Mouse (Mus musculus): Measurements from ENCODE around the gene Kcnma1. TPM values are rescaled to one million over a fixed set of nuclear protein-coding genes. Genes with fewer than 3 reads are reported as not detected.

Gene Kcnma1
- polyA plus RNA-seq, 1 experiment, result 4.9 TPM

DNA sequence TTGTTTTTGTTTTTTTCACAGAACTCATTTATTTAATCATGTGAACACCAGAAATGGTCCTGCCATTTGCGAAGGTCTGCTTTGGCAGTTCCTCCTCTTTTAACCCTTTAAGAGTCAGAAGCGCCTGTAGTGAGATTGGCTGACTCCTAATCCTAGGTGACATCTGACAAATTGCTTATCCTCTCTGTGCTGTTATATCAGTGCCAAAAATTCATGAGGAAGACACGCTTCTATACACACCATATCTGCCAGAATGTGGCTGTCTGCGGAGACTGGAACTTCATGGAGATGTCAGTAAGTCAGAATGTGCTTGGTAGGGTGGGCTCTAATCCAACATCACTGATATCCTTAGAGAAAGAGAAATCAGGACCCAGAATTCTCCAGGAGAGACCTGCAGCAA, 157.3 kb downstream of the Kcnma1 start:
- WGBS, result 92% methylated on average over 4 of the region's 4 CpGs
- H3K27ac ChIP-seq (ENCODE audit: control insufficient read depth, insufficient read depth, low read length), result no peak overlapping the region
- no peak overlapping the region for H3K4me3 ChIP-seq (ENCODE audit: control insufficient read depth, insufficient read depth, low read length)
- TF ChIP-seq CTCF (IDR thresholded peaks at IDR 0.05; ENCODE audit: borderline replicate concordance, control insufficient read depth, extremely low read depth, insufficient read depth, low read length, poor library complexity), result no peak
- no peak for TF ChIP-seq POLR2A (IDR thresholded peaks at IDR 0.05; ENCODE audit: control insufficient read depth, extremely low read depth, insufficient read depth, low read length, poor library complexity)
- H3K27me3 ChIP-seq (ENCODE audit: control insufficient read depth, insufficient read depth, low read length), result no peaks in the 10 kb centered on the region
- DNase-seq, result no peak
- H3K4me1 ChIP-seq (replicated peaks; ENCODE audit: control insufficient read depth, insufficient read depth, low read length), result no peaks in the 10 kb centered on the region
- H3K36me3 ChIP-seq (ENCODE audit: control insufficient read depth, insufficient read depth, low read length), result no peaks in the 10 kb centered on the region

DNA sequence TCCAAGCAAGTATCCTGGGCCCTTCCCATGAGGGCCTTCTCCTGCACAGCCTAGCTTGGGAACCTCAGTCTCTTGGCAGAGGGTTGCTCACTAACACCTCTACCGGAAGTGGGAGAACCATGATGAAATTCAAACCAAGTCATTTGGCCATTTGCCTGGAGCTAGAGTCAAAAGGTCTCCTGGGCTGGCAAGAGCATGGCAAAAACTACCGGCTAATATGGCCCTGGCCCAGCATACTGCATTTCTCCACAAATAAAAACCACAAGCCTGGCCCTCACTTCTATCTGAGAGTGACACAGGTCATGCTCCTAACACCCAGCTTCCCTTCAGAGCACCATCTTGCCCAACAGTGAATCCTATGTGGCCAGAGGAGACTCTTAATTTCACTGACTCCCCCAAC, 159.3 kb downstream of the Kcnma1 start:
- H3K27me3 ChIP-seq (ENCODE audit: control insufficient read depth, insufficient read depth, low read length), result no peaks in the 10 kb centered on the region
- WGBS, result 82% methylated on average over 2 of the region's 2 CpGs
- no peak for DNase-seq
- H3K4me3 ChIP-seq (ENCODE audit: control insufficient read depth, insufficient read depth, low read length), result no peak overlapping the region
- no peaks in the 10 kb centered on the region for H3K4me1 ChIP-seq (replicated peaks; ENCODE audit: control insufficient read depth, insufficient read depth, low read length)
- no peak for TF ChIP-seq CTCF (IDR thresholded peaks at IDR 0.05; ENCODE audit: borderline replicate concordance, control insufficient read depth, extremely low read depth, insufficient read depth, low read length, poor library complexity)
- H3K27ac ChIP-seq (ENCODE audit: control insufficient read depth, insufficient read depth, low read length), result no peak overlapping the region
- H3K36me3 ChIP-seq (ENCODE audit: control insufficient read depth, insufficient read depth, low read length), result no peaks in the 10 kb centered on the region

DNA sequence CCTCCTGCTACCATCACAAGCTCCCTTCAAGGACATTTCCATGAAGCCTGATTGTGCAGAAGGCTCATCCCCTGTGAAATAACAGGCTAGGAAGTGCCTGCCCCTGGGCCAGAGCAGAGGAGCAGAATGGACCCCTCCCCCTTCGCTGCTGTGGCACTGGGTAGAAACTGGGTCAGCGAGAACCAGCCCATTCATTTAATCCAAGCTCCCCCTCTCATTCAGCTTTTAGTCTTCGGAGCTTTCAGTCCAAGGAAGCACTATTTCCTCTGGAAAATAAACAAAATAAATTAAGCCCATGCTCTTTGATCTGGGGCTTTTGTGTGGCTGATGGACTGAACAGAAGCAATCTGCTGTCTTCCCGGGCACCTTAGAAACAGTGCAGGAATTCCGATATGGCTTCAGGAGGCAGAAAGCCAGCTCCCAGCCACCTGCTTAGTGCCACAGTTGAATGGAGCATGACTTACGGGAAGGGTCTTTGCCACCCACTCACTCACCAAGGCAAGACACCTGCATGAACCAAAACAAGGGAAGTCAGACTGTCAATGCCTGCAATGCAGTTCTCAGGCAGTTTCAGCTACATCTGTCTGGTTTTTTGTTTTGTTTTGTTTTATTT, 165.7 kb downstream of the Kcnma1 start:
- H3K4me3 ChIP-seq (ENCODE audit: control insufficient read depth, insufficient read depth, low read length), result no peak overlapping the region
- TF ChIP-seq CTCF (IDR thresholded peaks at IDR 0.05; ENCODE audit: borderline replicate concordance, control insufficient read depth, extremely low read depth, insufficient read depth, low read length, poor library complexity) (no peak), POLR2A (IDR thresholded peaks at IDR 0.05; ENCODE audit: control insufficient read depth, extremely low read depth, insufficient read depth, low read length, poor library complexity) (no peak)
- no peaks in the 10 kb centered on the region for H3K27me3 ChIP-seq (ENCODE audit: control insufficient read depth, insufficient read depth, low read length)
- DNase-seq, result no peak
- no peak overlapping the region for H3K27ac ChIP-seq (ENCODE audit: control insufficient read depth, insufficient read depth, low read length)
- no peaks in the 10 kb centered on the region for H3K4me1 ChIP-seq (replicated peaks; ENCODE audit: control insufficient read depth, insufficient read depth, low read length)
- 53% methylated on average over 6 of the region's 6 CpGs for WGBS
- H3K36me3 ChIP-seq (ENCODE audit: control insufficient read depth, insufficient read depth, low read length), result no peaks in the 10 kb centered on the region

DNA sequence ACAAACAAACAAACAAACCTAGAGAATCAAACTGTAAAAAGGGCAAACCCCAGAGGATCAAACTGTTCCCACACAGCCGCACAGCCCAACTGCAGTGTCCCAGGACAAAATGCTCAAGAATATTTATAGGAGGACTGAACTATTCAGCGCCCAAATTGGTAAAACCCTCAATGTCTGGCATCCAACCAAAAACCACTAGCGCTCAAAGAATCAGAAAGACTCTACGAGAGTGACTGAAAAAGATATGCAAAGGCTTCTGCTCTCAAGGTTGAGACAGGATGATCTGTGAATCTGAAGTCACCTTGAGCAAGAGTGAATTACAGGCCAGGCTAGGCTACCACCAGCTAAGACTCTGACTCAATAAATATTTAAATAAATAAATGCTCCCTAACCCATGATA, 167.6 kb downstream of the Kcnma1 start:
- Histone ChIP-seq H3K27ac (ENCODE audit: control insufficient read depth, insufficient read depth, low read length) (no peak overlapping the region), H3K27me3 (ENCODE audit: control insufficient read depth, insufficient read depth, low read length) (no peaks in the 10 kb centered on the region), H3K36me3 (ENCODE audit: control insufficient read depth, insufficient read depth, low read length) (no peaks in the 10 kb centered on the region), H3K4me1 (replicated peaks; ENCODE audit: control insufficient read depth, insufficient read depth, low read length) (no peaks in the 10 kb centered on the region), H3K4me3 (ENCODE audit: control insufficient read depth, insufficient read depth, low read length) (no peak overlapping the region)
- TF ChIP-seq CTCF (IDR thresholded peaks at IDR 0.05; ENCODE audit: borderline replicate concordance, control insufficient read depth, extremely low read depth, insufficient read depth, low read length, poor library complexity) (no peak), POLR2A (IDR thresholded peaks at IDR 0.05; ENCODE audit: control insufficient read depth, extremely low read depth, insufficient read depth, low read length, poor library complexity) (no peak)
- no peak for DNase-seq
- 90% methylated on average over 4 of the region's 4 CpGs for WGBS

DNA sequence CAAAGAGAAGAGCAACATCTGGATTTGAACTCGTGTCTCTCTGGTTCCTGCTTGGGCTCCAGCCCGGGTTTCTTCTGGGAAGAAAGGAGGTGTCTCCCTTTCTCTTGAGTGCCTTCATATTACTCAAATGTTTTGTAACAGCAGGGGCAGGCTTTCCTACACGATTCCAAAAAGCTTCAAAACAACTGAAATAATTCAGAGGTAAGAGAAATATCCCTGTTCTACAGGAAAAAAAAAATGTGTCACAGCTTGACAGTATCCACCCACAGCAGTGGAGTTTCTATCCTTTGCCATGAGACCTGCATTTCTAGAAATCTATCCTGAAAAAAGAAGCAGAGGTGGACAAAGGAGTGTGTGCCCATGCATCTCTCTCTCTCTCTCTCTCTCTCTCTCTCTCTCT, 172.3 kb downstream of the Kcnma1 start:
- no peaks in the 10 kb centered on the region for H3K4me1 ChIP-seq (replicated peaks; ENCODE audit: control insufficient read depth, insufficient read depth, low read length)
- no peak overlapping the region for H3K4me3 ChIP-seq (ENCODE audit: control insufficient read depth, insufficient read depth, low read length)
- H3K36me3 ChIP-seq (ENCODE audit: control insufficient read depth, insufficient read depth, low read length), result no peaks in the 10 kb centered on the region
- TF ChIP-seq POLR2A (IDR thresholded peaks at IDR 0.05; ENCODE audit: control insufficient read depth, extremely low read depth, insufficient read depth, low read length, poor library complexity) (no peak), CTCF (IDR thresholded peaks at IDR 0.05; ENCODE audit: borderline replicate concordance, control insufficient read depth, extremely low read depth, insufficient read depth, low read length, poor library complexity) (no peak)
- no peak for DNase-seq
- no peaks in the 10 kb centered on the region for H3K27me3 ChIP-seq (ENCODE audit: control insufficient read depth, insufficient read depth, low read length)
- no peak overlapping the region for H3K27ac ChIP-seq (ENCODE audit: control insufficient read depth, insufficient read depth, low read length)
- WGBS, result 78% methylated on average over 3 of the region's 3 CpGs

DNA sequence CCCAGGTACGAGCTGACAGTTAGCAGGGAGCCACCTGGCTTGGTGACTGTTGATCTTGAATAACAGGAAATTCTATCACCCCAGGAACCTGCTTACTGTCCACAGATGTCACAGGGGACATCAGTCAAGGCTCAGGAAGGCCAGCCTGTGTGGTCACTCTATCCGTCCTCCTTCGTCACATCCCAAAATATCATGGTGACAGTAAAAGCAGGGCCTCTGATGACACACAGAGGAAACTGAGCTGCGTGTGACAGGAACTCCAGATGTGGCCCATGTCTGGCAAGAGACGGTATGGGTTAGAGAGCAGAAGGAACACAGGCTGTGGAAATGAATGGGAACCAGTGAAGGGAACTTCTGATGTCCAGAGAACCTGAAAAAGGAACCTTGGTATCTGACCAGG, 174.7 kb downstream of the Kcnma1 start:
- no peaks in the 10 kb centered on the region for H3K36me3 ChIP-seq (ENCODE audit: control insufficient read depth, insufficient read depth, low read length)
- WGBS, result 63% methylated on average over 5 of the region's 5 CpGs
- TF ChIP-seq CTCF (IDR thresholded peaks at IDR 0.05; ENCODE audit: borderline replicate concordance, control insufficient read depth, extremely low read depth, insufficient read depth, low read length, poor library complexity) (no peak), POLR2A (IDR thresholded peaks at IDR 0.05; ENCODE audit: control insufficient read depth, extremely low read depth, insufficient read depth, low read length, poor library complexity) (no peak)
- no peaks in the 10 kb centered on the region for H3K4me1 ChIP-seq (replicated peaks; ENCODE audit: control insufficient read depth, insufficient read depth, low read length)
- no peak overlapping the region for H3K27ac ChIP-seq (ENCODE audit: control insufficient read depth, insufficient read depth, low read length)
- DNase-seq, result no peak
- no peak overlapping the region for H3K4me3 ChIP-seq (ENCODE audit: control insufficient read depth, insufficient read depth, low read length)
- no peaks in the 10 kb centered on the region for H3K27me3 ChIP-seq (ENCODE audit: control insufficient read depth, insufficient read depth, low read length)
